Mouse (Mus musculus) Patski (cell line): ENCODE measurements at regions not wholly inside any gene's neighbourhood (a gene's known extent, or its start where the extent isn't known, plus 50 kb on each side); places are given as distances from the start of the nearest gene placed in this dataset.
A peak's percentile ranks its signal among the peaks of the same experiment; 100 is the strongest.

ENCODE experiments used
- ATAC-seq: fragments of 100-300 bp; one replicate; pipeline ENCODE4 v1.8.0; 2021
- CTCF ChIA-PET: fragments of 350-600 bp; sonication (Branson Sonifier 250); formaldehyde crosslinking; loops from one replicate; lab custom pipeline; 2022; ENCODE audit warnings: inconsistent platforms; lab: Charles Lee
- POLR2A ChIA-PET: fragments of 350-600 bp; sonication (Branson Sonifier 250); formaldehyde crosslinking; loops from one replicate; lab custom pipeline; 2022; ENCODE audit warnings: antibody characterized with exemption, inconsistent platforms; lab: Charles Lee
- DNase-seq: peaks from one replicate; pipeline ENCODE4 v3.0.0-alpha.2; 2011; ENCODE audit warnings: low read depth, low spot score
- H3K27me3 ChIP-seq: fragments of 371-371 bp; one replicate; pipeline ENCODE4 v1.5.1; 2021
- CTCF ChIP-seq: fragments of 100-300 bp; IDR thresholded peaks from one replicate; pipeline ENCODE4 v1.5.1; 2021
- in situ Hi-C: fragments of 300-500 bp; cut with MboI; formaldehyde crosslinking; loops from 3 replicates; pipeline ENCODE4 v1.11.1; 2018; ENCODE audit warnings: low pct_unique_long_range_greater_than_20kb, mixed read lengths

DNA sequence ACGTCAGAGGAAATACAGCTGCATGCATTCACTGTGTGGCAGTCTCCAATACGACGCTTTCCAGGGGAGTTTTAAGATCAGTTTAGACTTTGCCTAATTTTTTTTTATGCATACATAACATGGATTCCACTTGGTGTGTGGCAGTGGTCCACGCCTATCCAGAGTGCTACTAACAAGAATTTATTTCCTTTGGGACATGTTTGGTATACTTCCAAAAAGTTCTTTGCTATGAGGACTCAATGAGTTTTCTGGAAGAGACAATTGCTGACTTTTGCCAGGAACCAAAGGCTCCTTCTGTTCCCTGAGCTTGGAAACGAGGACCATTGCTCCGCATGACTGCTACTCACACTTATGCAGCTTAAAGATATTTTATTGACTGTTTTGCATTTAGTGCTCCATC, 59.2 kb downstream of the Marcks start:
- CTCF ChIA-PET = no interaction called here
- no peaks in the 10 kb centered on the region for H3K27me3 ChIP-seq
- ATAC-seq (no peak), DNase-seq (no peak)
- in situ Hi-C loops = loop anchor here (10.0 kb wide), 1 partner anchor 1195 kb away; no protein-coding TSS in a partner anchor
- no peak for TF ChIP-seq CTCF
- POLR2A ChIA-PET = no interaction called here

DNA sequence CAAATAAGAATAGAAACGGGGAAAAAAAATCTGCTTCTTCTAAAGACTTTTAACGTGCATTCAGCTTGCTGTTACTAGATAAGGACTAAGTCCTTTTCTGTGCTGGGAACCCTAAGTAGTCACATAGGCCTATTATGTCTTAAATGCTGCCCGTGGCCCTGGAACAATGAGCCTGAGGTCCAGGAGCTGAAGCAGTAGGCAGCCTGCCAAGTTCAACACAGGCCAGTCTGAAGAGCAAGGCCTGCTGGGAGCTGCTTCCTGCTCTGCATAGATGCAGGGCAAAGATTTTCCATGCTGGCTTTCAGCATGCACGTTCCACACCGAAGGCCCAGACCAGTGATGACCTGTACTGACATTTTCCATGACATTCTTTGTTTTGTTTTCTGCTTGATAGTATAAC, 60.3 kb downstream of the Marcks start:
- CTCF ChIA-PET = interaction anchor here (1.3 kb wide), 1 partner anchor 59 kb away, joined by 4 read pairs; no protein-coding TSS in a partner anchor

GRCm38 (mm10) chr10:37077741-37078140, 61.0 kb downstream of the Marcks start:
- ChIA-PET POLR2A (no interaction called here), CTCF (interaction anchor here (1.3 kb wide), 1 partner anchor 59 kb away, joined by 4 read pairs; no protein-coding TSS in a partner anchor)
- in situ Hi-C loops = loop anchor here (10.0 kb wide), 1 partner anchor 1197 kb away; no protein-coding TSS in a partner anchor
- DNase-seq = no peak
- no peak for TF ChIP-seq CTCF
- no peak for ATAC-seq
- no peaks in the 10 kb centered on the region for H3K27me3 ChIP-seq

More for the DNA sequence above, 60.3 kb downstream of the Marcks start:
- H3K27me3 ChIP-seq = no peaks in the 10 kb centered on the region
- peak; percentile 87 for ATAC-seq
- POLR2A ChIA-PET = no interaction called here
- DNase-seq = peak; percentile 53
- in situ Hi-C loops = loop anchor here (10.0 kb wide), 1 partner anchor 1196 kb away; no protein-coding TSS in a partner anchor
- no peak for TF ChIP-seq CTCF

GRCm38 (mm10) chr10:37072834-37073233, 65.9 kb downstream of the Marcks start:
- ATAC-seq (no peak), DNase-seq (peak; percentile 24)
- ChIA-PET CTCF (interaction anchor here (1.1 to 1.5 kb wide), 2 partner anchors 59 to 1992 kb away, joined by 4 read pairs; no protein-coding TSS in a partner anchor), POLR2A (no interaction called here)
- no peaks in the 10 kb centered on the region for H3K27me3 ChIP-seq
- in situ Hi-C loops = loop anchor here (5.0 to 25.0 kb wide), 3 partner anchors 1202 to 1739 kb away; partner anchors contain the start of gene Rfpl4b
- peak; percentile 75 for TF ChIP-seq CTCF

DNA sequence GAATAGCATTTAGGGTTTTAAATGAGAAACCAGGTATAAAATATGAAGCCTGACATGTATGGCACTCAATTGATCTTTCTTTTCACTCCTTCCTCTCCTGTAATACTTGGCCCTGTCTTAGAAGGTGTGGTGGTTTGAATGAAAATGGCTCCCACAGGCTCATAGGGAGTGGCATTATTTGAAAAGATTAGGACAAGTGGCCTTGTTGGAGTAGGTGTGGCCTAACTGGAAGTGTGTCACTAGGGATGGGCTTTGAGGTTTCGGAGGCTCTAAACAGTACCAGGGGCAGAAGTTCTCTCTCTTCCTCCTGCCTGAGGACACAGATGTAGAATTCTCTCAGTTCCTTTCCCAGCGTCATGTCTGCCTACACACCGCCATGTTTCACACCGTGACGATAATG, 66.7 kb downstream of the Marcks start:
- no peak for TF ChIP-seq CTCF
- H3K27me3 ChIP-seq = no peaks in the 10 kb centered on the region
- ChIA-PET CTCF (interaction anchor here (1.1 to 1.5 kb wide), 2 partner anchors 58 to 1993 kb away, joined by 4 read pairs; no protein-coding TSS in a partner anchor), POLR2A (no interaction called here)
- ATAC-seq (no peak), DNase-seq (no peak)
- in situ Hi-C loops = loop anchor here (5.0 to 25.0 kb wide), 3 partner anchors 1203 to 1740 kb away; partner anchors contain the start of gene Rfpl4b

DNA sequence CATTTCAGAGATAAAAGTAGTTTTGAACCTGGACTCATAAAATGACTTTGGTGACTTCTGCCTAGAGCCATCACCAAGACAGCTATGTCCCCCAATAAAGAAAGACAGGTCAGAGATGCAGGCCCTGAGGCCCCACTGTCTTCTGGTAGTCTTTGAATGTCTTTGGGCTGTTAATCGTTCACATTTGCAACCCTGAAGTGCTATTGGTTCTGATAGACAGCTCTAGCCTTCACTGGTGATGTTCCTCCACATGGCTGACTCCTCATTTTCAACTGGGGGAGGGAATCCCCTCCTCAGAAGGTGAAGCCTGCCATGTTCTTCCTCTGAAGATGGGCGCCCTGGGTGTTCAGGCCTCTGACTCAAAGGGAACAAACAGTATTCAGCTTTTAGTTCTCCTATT, 67.3 kb downstream of the Marcks start:
- no peak for TF ChIP-seq CTCF
- ATAC-seq (no peak), DNase-seq (no peak)
- in situ Hi-C loops = loop anchor here (5.0 to 25.0 kb wide), 3 partner anchors 1203 to 1741 kb away; partner anchors contain the start of gene Rfpl4b
- CTCF ChIA-PET = interaction anchor here (1.5 kb wide), 1 partner anchor 1994 kb away, joined by 4 read pairs; no protein-coding TSS in a partner anchor
- POLR2A ChIA-PET = no interaction called here
- H3K27me3 ChIP-seq = peaks cover 4% of the 10 kb centered on the region
